Mouse (Mus musculus) right cerebral cortex, postnatal 10 days (tissue): Measurements from ENCODE around the gene Fer.

Experiments
- DNase-seq, 2 experiments: peaks; one replicate each; pipeline ENCODE4 v3.0.0; 2021; ENCODE audit warnings: low spot score in 2 of 2

The Fer gene

DNA sequence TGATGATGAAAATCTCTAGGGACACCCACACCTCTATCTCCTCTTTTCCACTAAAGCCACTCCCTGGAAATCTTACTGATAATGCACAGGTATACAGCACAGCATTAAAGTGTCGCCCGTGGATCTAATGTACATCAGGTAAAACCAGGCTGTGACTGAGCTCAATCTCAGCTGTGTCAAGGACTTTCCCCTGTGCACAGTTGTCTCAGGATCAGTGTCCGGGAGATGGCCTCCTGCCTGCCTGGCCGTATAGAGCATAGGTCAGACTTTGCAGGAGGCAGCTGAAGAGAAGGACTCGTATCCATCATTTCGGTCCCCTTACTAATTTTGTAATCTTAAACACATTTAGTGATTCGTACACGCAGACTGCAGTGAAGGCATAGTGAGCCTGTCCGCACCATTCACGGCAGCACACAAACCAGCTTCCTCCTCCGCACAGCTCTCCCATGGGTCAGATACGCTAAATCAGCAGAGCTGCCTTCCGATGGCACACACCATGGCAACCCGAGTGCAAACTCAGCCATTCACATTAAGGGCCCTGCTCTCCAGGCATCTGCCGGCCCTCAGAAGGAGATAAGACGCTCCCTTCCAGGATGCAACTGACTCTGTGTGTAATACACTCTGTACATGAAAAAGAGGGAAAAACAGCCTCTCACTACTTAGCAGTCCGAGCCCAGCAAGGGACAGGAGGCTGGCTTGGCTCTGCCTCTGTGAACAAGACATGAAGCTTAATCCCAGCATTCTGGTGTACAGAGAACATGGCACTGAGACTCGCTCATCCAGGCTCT is 277.4 kb downstream of the Fer start:
- DNase-seq: no peak

DNA sequence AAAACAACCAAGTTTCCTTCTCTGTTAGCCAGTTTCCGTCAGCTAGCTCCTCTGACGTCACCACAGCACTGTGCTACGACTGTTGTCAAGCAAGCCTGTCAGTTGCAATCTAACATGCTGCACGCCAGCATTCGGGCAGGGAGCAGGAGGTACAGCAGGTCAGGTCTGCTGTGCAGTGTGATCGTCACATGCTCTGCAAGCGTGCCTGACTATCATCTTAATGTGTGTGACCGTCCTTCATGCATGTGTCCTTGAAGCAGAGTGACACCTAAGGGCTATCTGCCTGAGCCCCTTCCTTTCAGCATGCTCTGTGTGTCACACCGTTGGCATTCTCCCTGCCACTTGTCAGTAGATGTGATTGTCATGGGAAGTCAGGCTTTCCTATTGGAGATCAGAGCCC is 279.0 kb downstream of the Fer start:
- no peak for DNase-seq

- DNase-seq: no peak
Observed at GRCm38 (mm10) chr17:64146409-64146808, 283.5 kb downstream of the Fer start.

GRCm38 (mm10) chr17:64150717-64151116 is 287.9 kb downstream of the Fer start:
- no peak for DNase-seq

- DNase-seq: no peak
Observed at GRCm38 (mm10) chr17:64167731-64168130, 304.9 kb downstream of the Fer start.

GRCm38 (mm10) chr17:64170019-64170418 is 307.2 kb downstream of the Fer start:
- no peak for DNase-seq

DNA sequence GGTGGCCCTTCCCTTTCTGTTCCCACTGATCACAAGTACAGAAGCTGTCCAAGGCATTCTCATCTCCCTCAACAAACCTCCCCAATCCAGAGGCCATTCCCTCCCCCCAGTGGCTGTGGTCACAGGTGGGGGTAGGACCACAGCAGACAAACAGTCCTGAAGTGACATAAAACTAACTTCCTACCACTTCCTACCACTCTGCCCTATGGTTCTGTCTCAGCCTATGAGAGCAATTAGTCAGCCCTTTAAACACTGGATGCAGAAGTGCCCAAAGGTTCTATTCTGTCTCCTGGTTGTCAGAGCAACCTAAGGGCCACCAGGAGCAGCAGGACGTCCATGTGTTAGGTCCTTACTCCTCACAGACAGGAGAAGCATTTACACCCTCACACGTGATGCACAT is 309.6 kb downstream of the Fer start:
- DNase-seq: no peak

- DNase-seq: no peak
Observed at GRCm38 (mm10) chr17:64180546-64180945, 317.7 kb downstream of the Fer start.

DNA sequence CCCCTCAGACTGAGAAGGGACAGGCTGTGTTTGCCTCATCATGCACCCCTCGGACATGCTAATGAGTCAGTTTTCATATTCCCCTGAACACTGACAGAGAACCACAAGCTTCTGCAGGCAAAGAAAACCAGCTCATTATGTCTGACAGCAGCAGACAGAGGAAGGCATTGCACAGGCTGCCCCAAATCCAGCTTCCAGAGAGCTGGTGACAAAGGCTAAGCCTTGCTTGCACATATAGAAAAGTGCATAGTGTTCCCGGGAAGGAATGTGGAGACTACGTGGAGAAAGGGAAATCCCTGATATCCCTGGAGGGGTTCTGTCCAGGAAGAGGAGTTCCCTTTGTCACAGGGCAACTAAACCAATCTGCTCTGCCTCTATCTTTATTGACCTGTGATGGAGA is 318.4 kb downstream of the Fer start:
- DNase-seq: no peak

- no peak for DNase-seq
Observed at GRCm38 (mm10) chr17:64182599-64182998, 319.7 kb downstream of the Fer start.

DNA sequence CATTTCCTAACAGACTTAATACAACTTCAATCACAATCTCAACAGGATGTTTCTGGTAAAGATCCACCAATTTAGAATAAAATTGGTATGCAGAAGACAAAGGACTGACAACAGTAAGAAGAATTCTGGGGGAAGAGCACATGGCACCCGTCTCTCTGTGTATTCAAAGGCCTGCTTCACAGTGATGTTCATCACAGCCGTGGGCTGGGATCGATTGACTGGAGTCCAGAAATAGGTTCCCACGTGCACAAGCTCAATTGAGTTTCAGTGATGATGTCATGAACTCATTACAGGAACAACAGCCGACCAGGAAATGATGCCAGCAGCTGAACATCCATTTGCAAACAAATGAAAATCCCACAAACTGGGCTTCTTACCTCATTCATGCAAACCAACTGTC is 320.3 kb downstream of the Fer start:
- peak in 1 of 2 experiments; percentile 47 for DNase-seq
